Mouse (Mus musculus) intestine, embryonic 16.5 days (tissue): ENCODE measurements around the gene Izumo1. TPM values are rescaled to one million over a fixed set of nuclear protein-coding genes. Genes with fewer than 3 reads are reported as not detected.

ENCODE experiments used
- ATAC-seq: fragments of 200-750 bp; cut with Nextera tagmentation; 2 replicates; pipeline ENCODE4 v1.8.0; 2017; ENCODE audit warnings: moderate TSS enrichment, moderate library complexity
- H3K27ac ChIP-seq: fragments of 300-500 bp; sonication (generic); 2 replicates; pipeline ENCODE4 v1.5.1; 2014; ENCODE audit warnings: mild to moderate bottlenecking, low read length
- H3K27me3 ChIP-seq: fragments of 300-500 bp; sonication (generic); replicated peaks from 2 replicates; pipeline ENCODE4 v1.6.1; 2014; ENCODE audit warnings: low read length, control low read depth, mixed read lengths; ENCODE audit not compliant: control insufficient read depth, insufficient read depth
- H3K36me3 ChIP-seq: fragments of 300-500 bp; sonication (generic); 2 replicates; pipeline ENCODE4 v1.6.1; 2014; ENCODE audit warnings: low read length, control low read depth; ENCODE audit not compliant: control insufficient read depth, insufficient read depth
- H3K4me1 ChIP-seq: fragments of 300-500 bp; sonication (generic); 2 replicates; pipeline ENCODE4 v1.6.1; 2014; ENCODE audit warnings: low read length, control low read depth, mixed read lengths; ENCODE audit not compliant: control insufficient read depth, insufficient read depth
- H3K4me2 ChIP-seq: fragments of 300-500 bp; sonication (generic); 2 replicates; pipeline ENCODE4 v1.6.1; 2014; ENCODE audit warnings: low read depth, low read length, control low read depth
- H3K4me3 ChIP-seq: fragments of 300-500 bp; sonication (generic); 2 replicates; pipeline ENCODE4 v1.5.1; 2014; ENCODE audit warnings: mild to moderate bottlenecking, low read length
- H3K9ac ChIP-seq: fragments of 300-500 bp; sonication (generic); 2 replicates; pipeline ENCODE4 v1.6.1; 2014; ENCODE audit warnings: low read depth, low read length
- H3K9me3 ChIP-seq: fragments of 300-500 bp; sonication (generic); 2 replicates; pipeline ENCODE4 v1.6.1; 2016; ENCODE audit warnings: low read length, control low read depth; ENCODE audit not compliant: control insufficient read depth
- WGBS: fragments of 180-500 bp; shearing (Covaris S2); extraction: QIAGEN DNeasy Blood & Tissue Kit; methylation state at CpG from one replicate; pipeline ENCODE4 v1.1.7; 2014; 5-methylcytosine and 5-hydroxymethylcytosine counted together
- polyA plus RNA-seq: library from polyadenylated mRNA; unstranded; fragments of >200 nt; fragmentation: Nextera tagmentation; extraction: Ambion mirVana; gene quantifications from 2 replicates; pipeline ENCODE4 v1.2.1, GENCODE M21; 2015

The Izumo1 gene
- polyA plus RNA-seq = 0.07 and 0.15 TPM in 2 replicates

DNA sequence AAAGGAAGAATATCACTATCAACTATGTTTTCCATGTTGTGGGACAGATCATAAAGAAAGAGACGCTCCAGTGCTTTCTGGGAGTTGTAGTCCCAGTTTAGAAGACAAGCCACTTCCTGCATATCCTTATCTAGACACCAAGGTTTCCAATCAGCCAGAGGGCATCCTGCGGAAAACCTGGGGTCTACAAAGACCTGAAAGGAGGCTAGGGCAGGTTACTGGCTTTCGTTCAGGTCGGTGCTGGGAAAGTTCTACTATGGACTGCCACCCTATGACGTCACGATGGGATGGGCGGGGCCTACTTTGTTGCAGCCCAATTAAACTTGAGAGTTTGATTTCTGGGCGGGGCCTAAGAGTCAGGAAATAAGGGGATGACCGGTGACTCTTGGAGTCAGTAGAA lies at the start of gene Izumo1:
TSS of gene Izumo1 (plus strand) at position 369 of the 400 bp plus-strand sequence.
- H3K27me3 ChIP-seq = peaks cover 12% of the 10 kb centered on the region
- H3K27ac ChIP-seq = no peak within 1 kb of the TSS
- no peaks in the 10 kb centered on the region for H3K9me3 ChIP-seq
- WGBS = 39% methylated on average over 9 of the region's 9 CpGs
- no peak within 1 kb of the TSS for H3K4me3 ChIP-seq
- no peaks in the 10 kb centered on the region for H3K36me3 ChIP-seq
- H3K4me2 ChIP-seq = no peak within 1 kb of the TSS
- H3K9ac ChIP-seq = no peak within 1 kb of the TSS
- ATAC-seq = no peak
- H3K4me1 ChIP-seq = peaks cover 3% of the 10 kb centered on the region; the same call in 1 of the 2 replicates

DNA sequence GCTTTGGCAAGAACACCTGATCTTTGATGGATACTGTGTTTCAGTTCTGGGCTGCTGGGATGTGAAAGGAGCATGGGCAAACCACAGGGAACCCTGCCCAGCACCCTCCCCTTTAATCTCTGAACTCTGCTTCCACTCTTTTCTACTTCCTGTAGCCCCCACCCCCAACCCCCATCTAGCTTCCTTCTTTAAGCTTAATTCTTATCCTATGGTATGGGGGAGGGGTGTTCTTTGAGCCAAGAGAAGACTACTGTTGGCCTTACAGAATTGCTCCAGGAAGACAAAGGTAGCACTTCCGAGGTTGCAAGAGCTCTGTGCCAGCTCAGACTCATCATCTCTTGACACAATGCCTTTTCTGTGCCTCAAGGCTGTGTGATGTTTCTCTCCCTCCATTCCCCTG lies 49.6 kb upstream of the Izumo1 start:
- Histone ChIP-seq H3K4me2 (no peak overlapping the region), H3K27me3 (no peaks in the 10 kb centered on the region), H3K9ac (no peak overlapping the region), H3K4me1 (peaks cover 34% of the 10 kb centered on the region), H3K4me3 (no peak overlapping the region), H3K9me3 (no peaks in the 10 kb centered on the region), H3K27ac (no peak overlapping the region), H3K36me3 (0 out of 2 replicates have a peak, but pooled peaks cover 5% of the 10 kb centered on the region)
- WGBS = 42% methylated on average over 1 of the region's 1 CpGs
- no peak for ATAC-seq

DNA sequence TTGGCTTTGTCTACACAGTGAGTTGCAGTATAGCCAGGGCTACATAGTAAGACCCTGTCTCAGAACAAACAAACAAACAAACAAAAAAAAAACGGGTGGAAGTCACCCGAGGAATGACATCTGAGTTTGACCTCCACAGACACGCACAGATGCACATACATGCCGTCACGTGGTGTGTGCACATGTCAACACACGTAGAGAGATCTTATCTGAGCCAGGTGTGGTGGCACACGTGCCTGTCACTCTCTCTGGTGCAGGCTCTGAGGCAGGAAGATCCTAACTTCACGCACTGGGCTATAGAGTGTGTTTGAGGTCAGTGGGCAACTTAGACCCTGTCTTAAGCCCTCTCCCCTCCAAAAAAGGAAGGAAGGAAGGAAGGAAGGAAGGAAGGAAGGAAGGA lies 47.7 kb upstream of the Izumo1 start:
- Histone ChIP-seq H3K4me2 (peak overlapping the region; percentile 52), H3K27ac (no peak overlapping the region), H3K4me3 (peak overlapping the region; percentile 47), H3K36me3 (peaks cover 5% of the 10 kb centered on the region; the same call in 1 of the 2 replicates), H3K27me3 (no peaks in the 10 kb centered on the region), H3K9me3 (no peaks in the 10 kb centered on the region), H3K9ac (peak overlapping the region; percentile 58; the same call in 1 of the 2 replicates), H3K4me1 (peaks cover 30% of the 10 kb centered on the region)
- 69% methylated on average over 8 of the region's 8 CpGs for WGBS
- no peak for ATAC-seq

DNA sequence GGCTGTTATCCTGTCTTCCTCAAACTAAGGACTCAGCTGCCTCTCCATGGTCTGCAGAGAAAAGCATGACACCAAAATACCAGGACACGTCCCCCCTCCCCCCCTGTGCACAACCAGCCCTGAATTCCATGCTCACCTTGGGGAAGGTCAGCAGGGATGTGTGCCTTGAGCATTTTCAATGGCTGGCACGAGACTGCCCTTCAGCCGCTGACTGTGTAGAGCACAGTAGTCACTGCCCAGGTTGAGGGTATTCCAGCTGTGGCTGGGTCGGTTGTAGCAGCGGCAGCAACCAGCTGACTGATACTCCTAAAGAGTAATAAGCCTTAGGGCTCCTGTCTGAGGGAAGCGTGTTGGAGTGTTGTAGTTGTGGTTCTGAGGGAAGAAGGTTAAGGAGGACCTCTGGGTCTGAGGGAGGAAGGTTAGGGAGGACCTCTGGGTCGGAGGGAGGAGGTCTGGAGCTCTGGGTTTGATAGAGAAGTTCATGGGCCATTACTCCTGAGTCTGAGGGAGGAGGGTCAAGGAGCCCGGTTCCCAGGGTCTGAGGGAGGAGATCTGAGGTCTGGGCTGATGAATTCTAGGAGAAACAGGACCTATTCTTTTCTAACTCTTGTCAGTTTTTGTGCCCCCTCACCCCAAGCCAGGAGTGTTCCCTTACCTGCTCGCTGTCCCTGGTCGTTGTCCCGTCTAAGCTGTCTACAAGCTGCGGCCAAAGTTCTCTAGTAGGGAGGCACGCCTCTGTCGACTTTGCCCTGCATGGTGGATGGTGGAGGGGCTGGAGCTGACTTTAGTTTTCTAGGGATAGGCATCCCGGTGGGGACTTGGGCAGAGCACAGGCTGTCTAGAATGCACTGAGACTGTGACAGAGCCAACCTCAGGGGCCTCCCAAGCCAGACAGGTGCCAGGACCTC lies 46.9 kb upstream of the Izumo1 start:
- peaks cover 5% of the 10 kb centered on the region; the same call in 1 of the 2 replicates for H3K36me3 ChIP-seq
- peak; percentile 87 for ATAC-seq
- no peaks in the 10 kb centered on the region for H3K9me3 ChIP-seq
- 69% methylated on average over 15 of the region's 15 CpGs for WGBS
- H3K27me3 ChIP-seq = no peaks in the 10 kb centered on the region
- peak overlapping the region; percentile 47 for H3K4me3 ChIP-seq
- peaks cover 30% of the 10 kb centered on the region for H3K4me1 ChIP-seq
- peak overlapping the region; percentile 58 for H3K9ac ChIP-seq
- H3K27ac ChIP-seq = peak overlapping the region; percentile 63
- H3K4me2 ChIP-seq = peak overlapping the region; percentile 52

GRCm38 (mm10) chr7:45585923-45586322 lies 35.7 kb upstream of the Izumo1 start:
- Histone ChIP-seq H3K4me3 (no peak overlapping the region), H3K4me1 (no peaks in the 10 kb centered on the region), H3K27me3 (no peaks in the 10 kb centered on the region), H3K36me3 (peaks cover 3% of the 10 kb centered on the region), H3K9ac (no peak overlapping the region), H3K4me2 (no peak overlapping the region), H3K9me3 (no peaks in the 10 kb centered on the region), H3K27ac (no peak overlapping the region)
- 89% methylated on average over 6 of the region's 6 CpGs for WGBS
- no peak for ATAC-seq

- Histone ChIP-seq H3K9me3 (no peaks in the 10 kb centered on the region), H3K27ac (no peak overlapping the region), H3K9ac (no peak overlapping the region), H3K36me3 (peaks cover 3% of the 10 kb centered on the region), H3K4me1 (no peaks in the 10 kb centered on the region), H3K27me3 (no peaks in the 10 kb centered on the region), H3K4me2 (no peak overlapping the region), H3K4me3 (no peak overlapping the region)
- 93% methylated on average over 23 of the region's 23 CpGs for WGBS
- ATAC-seq = no peak
These were observed 33.7 kb upstream of the Izumo1 start for GRCm38 (mm10) chr7:45587631-45588592.

DNA sequence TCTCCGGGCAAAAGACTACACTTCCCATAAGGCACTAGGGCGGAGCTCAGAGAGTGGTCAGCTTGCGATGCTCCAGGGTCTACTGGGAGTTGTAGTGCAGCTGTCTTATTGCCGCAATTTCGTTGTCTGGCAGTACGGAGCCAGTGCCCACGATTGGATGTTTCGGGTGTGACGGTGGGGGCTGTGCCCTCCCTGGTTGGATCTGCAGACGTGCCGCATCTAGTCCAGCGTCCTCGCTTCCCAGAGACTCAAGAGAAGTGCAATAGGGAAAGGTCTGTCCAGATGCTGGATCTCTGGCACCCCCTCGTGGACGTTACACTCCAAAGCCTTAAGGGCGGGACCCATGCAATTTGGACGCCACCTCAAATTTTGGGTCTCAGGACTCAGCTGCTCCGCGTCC lies 32.4 kb upstream of the Izumo1 start:
- Histone ChIP-seq H3K4me1 (no peaks in the 10 kb centered on the region), H3K36me3 (peaks cover 3% of the 10 kb centered on the region), H3K9ac (peak overlapping the region; percentile 36; the same call in 1 of the 2 replicates), H3K27ac (no peak overlapping the region), H3K27me3 (no peaks in the 10 kb centered on the region), H3K4me2 (peak overlapping the region; percentile 52), H3K4me3 (peak overlapping the region; percentile 40), H3K9me3 (no peaks in the 10 kb centered on the region)
- 4% methylated on average over 19 of the region's 19 CpGs for WGBS
- ATAC-seq = peak; percentile 97

- no peaks in the 10 kb centered on the region for H3K9me3 ChIP-seq
- H3K36me3 ChIP-seq = peaks cover 3% of the 10 kb centered on the region
- 92% methylated on average over 5 of the region's 5 CpGs for WGBS
- no peak overlapping the region for H3K4me2 ChIP-seq
- H3K9ac ChIP-seq = no peak overlapping the region
- no peak overlapping the region for H3K27ac ChIP-seq
- ATAC-seq = no peak
- no peak overlapping the region for H3K4me3 ChIP-seq
- no peaks in the 10 kb centered on the region for H3K27me3 ChIP-seq
- H3K4me1 ChIP-seq = no peaks in the 10 kb centered on the region
These were observed 31.7 kb upstream of the Izumo1 start for GRCm38 (mm10) chr7:45589898-45590297.

GRCm38 (mm10) chr7:45590874-45591273 lies 30.7 kb upstream of the Izumo1 start:
- Histone ChIP-seq H3K9ac (no peak overlapping the region), H3K4me2 (no peak overlapping the region), H3K27ac (no peak overlapping the region), H3K27me3 (no peaks in the 10 kb centered on the region), H3K36me3 (peaks cover 2% of the 10 kb centered on the region; the same call in 1 of the 2 replicates), H3K9me3 (no peaks in the 10 kb centered on the region), H3K4me1 (no peaks in the 10 kb centered on the region), H3K4me3 (no peak overlapping the region)
- no peak for ATAC-seq
- 57% methylated on average over 3 of the region's 3 CpGs for WGBS
